Mouse (Mus musculus): ENCODE data around the gene Gm14419.
"Not testable (repeated sequence)": the region's sequence is repeated elsewhere in the genome, so short reads cannot be mapped to it uniquely, and the experiment has no call there.

Gene Gm14419

GRCm38 (mm10) chr2:177000656-177001055 lies at the start of gene Gm14419:
TSS of gene Gm14419 (plus strand) at chr2:177000956.
- DNase-seq (ENCODE audit: low spot score): not testable (repeated sequence)

Measured in lung, postnatal 25 days (tissue).